Mouse (Mus musculus) heart, embryonic 16.5 days (tissue): ENCODE measurements around the gene Srrm3. TPM values are rescaled to one million over a fixed set of nuclear protein-coding genes. Genes with fewer than 3 reads are reported as not detected.

ENCODE experiments used
- ATAC-seq: fragments of 200-750 bp; cut with Nextera tagmentation; replicated peaks from 2 replicates; pipeline ENCODE4 v1.8.0; 2017; ENCODE audit warnings: moderate number of reproducible peaks; ENCODE audit not compliant: insufficient read depth, low FRiP score; ENCODE audit errors: extremely low read depth
- H3K27ac ChIP-seq: fragments of 300-500 bp; sonication (generic); 2 replicates; pipeline ENCODE4 v1.5.1; 2014; ENCODE audit warnings: mild to moderate bottlenecking, low read length, control low read depth, moderate library complexity
- H3K27me3 ChIP-seq: fragments of 300-500 bp; sonication (generic); 2 replicates; pipeline ENCODE4 v1.6.1; 2014; ENCODE audit warnings: low read length, mixed read lengths; ENCODE audit not compliant: control insufficient read depth, insufficient read depth
- H3K36me3 ChIP-seq: fragments of 300-500 bp; sonication (generic); 2 replicates; pipeline ENCODE4 v1.6.1; 2014; ENCODE audit not compliant: control insufficient read depth, insufficient read depth
- H3K4me1 ChIP-seq: fragments of 300-500 bp; sonication (generic); 2 replicates; pipeline ENCODE4 v1.6.1; 2014; ENCODE audit warnings: low read length, mixed read lengths; ENCODE audit not compliant: control insufficient read depth, insufficient read depth
- H3K4me2 ChIP-seq: fragments of 300-500 bp; sonication (generic); 2 replicates; pipeline ENCODE4 v1.6.1; 2014; ENCODE audit warnings: low read depth, mild to moderate bottlenecking, control low read depth, low read length
- H3K4me3 ChIP-seq: fragments of 300-500 bp; sonication (generic); 2 replicates; pipeline ENCODE4 v1.5.1; 2014; ENCODE audit warnings: mild to moderate bottlenecking, control low read depth, low read length
- H3K9ac ChIP-seq: fragments of 300-500 bp; sonication (generic); 2 replicates; pipeline ENCODE4 v1.6.1; 2014; ENCODE audit warnings: low read length, control low read depth
- H3K9me3 ChIP-seq: fragments of 300-500 bp; sonication (generic); replicated peaks from 2 replicates; pipeline ENCODE4 v1.6.1; 2016; ENCODE audit warnings: low read length; ENCODE audit not compliant: control insufficient read depth
- WGBS: fragments of 180-500 bp; shearing (Covaris S2); extraction: QIAGEN DNeasy Blood & Tissue Kit; methylation state at CpG from one replicate; pipeline ENCODE4 v1.1.7; 2014; 5-methylcytosine and 5-hydroxymethylcytosine counted together
- polyA plus RNA-seq: library from polyadenylated mRNA; unstranded; fragments of >200 nt; fragmentation: Nextera tagmentation; extraction: Ambion mirVana; gene quantifications from 2 replicates; pipeline ENCODE4 v1.2.1, GENCODE M21; 2015

Gene Srrm3
- polyA plus RNA-seq, 1 experiment from 2014 or later = 0.07 TPM

DNA sequence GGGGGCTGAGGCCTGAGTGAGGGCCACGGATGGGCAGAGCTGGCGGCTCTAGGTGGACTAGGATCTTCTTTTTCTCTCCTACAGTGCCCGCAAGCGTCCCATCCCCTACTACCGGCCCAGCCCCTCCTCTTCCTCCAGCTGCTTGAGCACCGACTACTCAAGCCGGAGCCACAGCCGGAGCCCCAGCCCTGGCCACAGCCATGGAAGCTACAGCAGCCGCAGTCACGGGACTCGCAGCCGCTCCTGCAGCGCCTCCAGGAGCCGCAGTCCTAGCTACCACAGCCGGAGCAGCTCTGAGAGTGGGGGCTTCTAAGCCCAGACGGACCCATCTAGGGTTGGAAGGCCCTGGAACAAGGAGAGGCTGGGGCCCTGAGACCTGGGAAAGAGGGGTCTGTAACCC, 66.3 kb downstream of the Srrm3 start:
- Histone ChIP-seq H3K36me3 (no peaks in the 10 kb centered on the region), H3K9me3 (no peaks in the 10 kb centered on the region), H3K27me3 (peaks cover 31% of the 10 kb centered on the region), H3K27ac (no peak overlapping the region), H3K4me2 (peak overlapping the region; percentile 33; the same call in 1 of the 2 replicates), H3K4me3 (no peak overlapping the region), H3K9ac (peak overlapping the region; percentile 41; the same call in 1 of the 2 replicates), H3K4me1 (peaks cover 9% of the 10 kb centered on the region)
- no peak for ATAC-seq
- 15% methylated on average over 16 of the region's 16 CpGs for WGBS

DNA sequence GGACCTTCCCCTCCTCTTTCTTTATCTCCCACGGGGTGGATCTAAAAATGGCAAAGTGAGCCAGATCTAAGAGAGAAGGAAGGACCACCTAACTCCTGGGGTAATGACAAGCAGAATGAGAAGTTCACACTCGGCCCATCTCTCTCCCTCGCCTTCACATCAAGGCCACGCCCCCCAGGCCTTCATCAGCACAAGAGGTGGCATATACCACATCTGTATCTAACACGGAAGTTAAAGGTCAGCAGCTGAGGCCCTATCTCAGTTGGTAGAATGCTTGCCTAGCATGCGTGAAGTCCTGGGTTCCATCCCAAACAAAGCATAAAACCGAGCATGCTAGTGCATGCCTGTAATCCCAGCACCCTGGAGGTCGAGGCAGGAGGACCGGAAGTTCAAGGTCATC, 67.1 kb downstream of the Srrm3 start:
- H3K27ac ChIP-seq = no peak overlapping the region
- peaks cover 13% of the 10 kb centered on the region for H3K4me1 ChIP-seq
- no peak overlapping the region for H3K4me2 ChIP-seq
- no peaks in the 10 kb centered on the region for H3K9me3 ChIP-seq
- H3K36me3 ChIP-seq = no peaks in the 10 kb centered on the region
- peaks cover 25% of the 10 kb centered on the region for H3K27me3 ChIP-seq
- no peak overlapping the region for H3K4me3 ChIP-seq
- no peak for ATAC-seq
- WGBS = 53% methylated on average over 9 of the region's 9 CpGs
- no peak overlapping the region for H3K9ac ChIP-seq

DNA sequence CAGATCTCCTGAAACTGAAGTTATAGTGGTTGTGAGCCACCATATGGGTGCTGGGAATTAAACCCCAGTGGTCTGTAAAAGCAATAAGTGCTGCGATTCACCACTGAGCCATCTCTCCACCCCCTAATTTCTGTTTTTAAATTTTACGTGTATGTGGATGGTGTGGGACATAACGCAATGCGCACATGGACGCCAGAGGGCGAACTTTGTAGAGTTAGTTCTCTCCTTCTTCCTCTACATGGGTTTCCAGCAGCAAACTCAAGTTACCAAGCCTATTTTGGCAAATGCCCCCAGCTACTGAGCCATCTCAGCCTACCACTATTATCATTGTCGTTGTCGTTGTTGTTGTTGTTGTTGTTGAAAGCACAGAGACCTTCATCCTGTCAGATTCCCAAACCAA, 70.5 kb downstream of the Srrm3 start:
- Histone ChIP-seq H3K27ac (peak overlapping the region; percentile 46; the same call in 1 of the 2 replicates), H3K27me3 (peaks cover 2% of the 10 kb centered on the region; the same call in 1 of the 2 replicates), H3K4me1 (peaks cover 25% of the 10 kb centered on the region), H3K9me3 (no peaks in the 10 kb centered on the region), H3K4me2 (peak overlapping the region; percentile 72), H3K36me3 (no peaks in the 10 kb centered on the region), H3K4me3 (peak overlapping the region; percentile 51), H3K9ac (peak overlapping the region; percentile 63)
- 10% methylated on average over 8 of the region's 8 CpGs for WGBS
- ATAC-seq = no peak

DNA sequence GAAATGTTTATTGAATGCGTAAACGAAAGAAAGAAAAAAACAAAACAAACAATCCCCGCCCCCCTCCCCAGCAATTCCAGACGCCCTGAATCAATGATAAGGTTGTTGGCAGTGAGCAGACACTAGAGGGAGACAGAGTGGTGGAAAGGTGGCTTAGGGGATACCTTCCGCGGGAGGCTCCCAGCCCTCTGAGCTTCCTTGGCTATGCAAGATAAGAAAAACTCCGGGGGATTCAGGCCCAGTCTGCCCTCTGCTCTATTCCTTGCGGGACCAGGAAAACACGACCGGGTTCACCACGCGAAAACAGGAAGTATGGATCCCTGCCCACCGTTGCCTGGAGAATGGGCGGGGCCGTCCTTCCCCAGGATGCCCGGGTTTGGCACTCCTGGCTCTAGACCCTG, 71.1 kb downstream of the Srrm3 start:
- WGBS = 1% methylated on average over 16 of the region's 16 CpGs

DNA sequence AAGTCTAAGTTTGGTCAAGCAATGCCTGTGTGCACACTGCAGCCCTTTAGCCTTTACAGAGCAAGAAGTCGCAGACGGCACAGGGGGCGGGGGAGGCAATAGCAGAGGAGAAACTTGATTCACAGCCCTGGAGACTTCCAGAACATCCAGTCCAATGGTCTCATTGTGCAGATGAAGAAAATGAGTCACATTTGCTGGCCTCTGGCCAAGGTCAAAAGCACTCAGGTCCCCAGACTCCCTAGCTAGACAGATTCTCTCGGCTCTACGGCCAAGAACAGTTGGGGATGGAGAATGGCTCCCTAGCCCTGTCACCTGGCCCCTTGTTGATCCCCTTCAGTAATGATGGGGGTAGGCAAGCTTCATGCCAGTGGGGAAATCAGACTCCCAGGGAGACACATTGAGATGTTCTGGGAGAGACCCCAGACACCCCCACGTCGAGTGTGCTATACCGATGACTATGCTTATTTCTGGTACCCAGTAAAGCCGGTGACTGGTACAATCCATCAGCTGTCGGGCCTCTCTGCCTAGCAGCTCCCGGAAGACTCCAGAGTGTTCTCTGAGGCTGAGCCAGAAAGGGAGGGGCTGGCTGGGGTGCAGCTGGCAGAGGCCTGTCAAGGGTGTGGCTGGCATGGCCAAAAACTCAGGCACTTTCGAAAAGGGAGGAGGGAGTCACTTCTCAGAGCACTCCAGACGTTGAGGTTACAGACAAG, 72.9 kb downstream of the Srrm3 start:
- H3K4me3 ChIP-seq = no peak overlapping the region
- H3K9ac ChIP-seq = peak overlapping the region; percentile 8; the same call in 1 of the 2 replicates
- WGBS = 21% methylated on average over 13 of the region's 13 CpGs
- peak overlapping the region; percentile 15; the same call in 1 of the 2 replicates for H3K4me2 ChIP-seq
- no peaks in the 10 kb centered on the region for H3K27me3 ChIP-seq
- ATAC-seq = peak; percentile 69
- no peaks in the 10 kb centered on the region for H3K9me3 ChIP-seq
- no peaks in the 10 kb centered on the region for H3K36me3 ChIP-seq
- H3K4me1 ChIP-seq = peaks cover 23% of the 10 kb centered on the region
- peak overlapping the region; percentile 77 for H3K27ac ChIP-seq

More for the DNA sequence above, 71.1 kb downstream of the Srrm3 start:
- Histone ChIP-seq H3K4me2 (peak overlapping the region; percentile 72), H3K9ac (peak overlapping the region; percentile 63), H3K27ac (peak overlapping the region; percentile 46; the same call in 1 of the 2 replicates), H3K36me3 (no peaks in the 10 kb centered on the region), H3K4me1 (peaks cover 25% of the 10 kb centered on the region), H3K27me3 (no peaks in the 10 kb centered on the region), H3K9me3 (no peaks in the 10 kb centered on the region), H3K4me3 (peak overlapping the region; percentile 51)
- peak; percentile 24; the same call in 1 of the 2 replicates for ATAC-seq

DNA sequence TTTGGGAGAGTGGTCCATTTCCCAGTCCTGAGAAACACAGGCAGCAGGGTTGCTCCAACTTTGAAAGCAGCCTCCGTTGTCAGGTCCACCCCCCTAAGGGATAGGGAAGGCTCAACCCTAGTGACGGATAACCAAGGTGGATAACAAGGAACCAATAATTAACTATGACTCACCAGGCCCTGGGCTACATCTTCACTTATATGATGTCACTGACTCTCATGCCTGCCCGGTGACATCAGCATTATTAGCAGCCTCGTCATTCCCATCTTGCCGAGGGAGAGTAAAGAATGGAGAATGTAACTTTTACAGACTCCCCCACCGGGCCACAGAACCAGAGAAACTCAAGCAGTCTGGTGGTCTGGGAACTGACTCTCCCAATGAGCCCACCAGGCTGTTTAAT, 78.0 kb downstream of the Srrm3 start:
- no peak overlapping the region for H3K9ac ChIP-seq
- no peak overlapping the region for H3K4me3 ChIP-seq
- no peak overlapping the region for H3K27ac ChIP-seq
- no peaks in the 10 kb centered on the region for H3K36me3 ChIP-seq
- H3K9me3 ChIP-seq = no peaks in the 10 kb centered on the region
- WGBS = 51% methylated on average over 6 of the region's 6 CpGs
- H3K4me2 ChIP-seq = no peak overlapping the region
- no peak for ATAC-seq
- H3K4me1 ChIP-seq = peaks cover 6% of the 10 kb centered on the region
- H3K27me3 ChIP-seq = no peaks in the 10 kb centered on the region

DNA sequence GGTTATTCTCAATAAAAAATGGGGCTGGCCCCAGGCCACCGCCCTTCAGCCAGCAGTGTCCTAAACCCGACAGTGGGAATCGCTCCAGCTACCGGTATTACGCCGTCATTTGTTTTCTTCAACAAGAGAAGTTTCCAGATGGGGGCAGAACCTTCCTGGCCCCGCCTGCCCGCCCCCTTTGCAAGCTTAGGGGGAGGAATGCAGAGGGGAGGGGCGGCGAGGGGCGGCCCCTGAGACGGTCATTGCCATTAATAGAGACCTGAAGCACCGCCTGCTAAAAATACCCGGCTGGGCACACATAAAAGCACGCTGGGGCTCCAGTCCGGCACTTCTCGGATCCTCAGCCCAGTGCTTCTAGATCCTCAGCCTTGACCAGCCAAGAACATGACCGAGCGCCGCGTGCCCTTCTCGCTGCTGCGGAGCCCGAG, 81.0 kb downstream of the Srrm3 start, which contains the start of gene Hspb1:
Gene Hspb1 (plus strand): TSS at position 245 of the 428 bp plus-strand sequence.
- Histone ChIP-seq H3K4me1 (no peaks in the 10 kb centered on the region), H3K9me3 (no peaks in the 10 kb centered on the region), H3K27ac (peak within 1 kb of the TSS; percentile 78), H3K4me2 (peak within 1 kb of the TSS; percentile 69), H3K9ac (peak within 1 kb of the TSS; percentile 87), H3K36me3 (no peaks in the 10 kb centered on the region), H3K27me3 (no peaks in the 10 kb centered on the region), H3K4me3 (peak within 1 kb of the TSS; percentile 65)
- WGBS = under 1% methylated on average over 24 of the region's 24 CpGs
- ATAC-seq = peak; percentile 95

DNA sequence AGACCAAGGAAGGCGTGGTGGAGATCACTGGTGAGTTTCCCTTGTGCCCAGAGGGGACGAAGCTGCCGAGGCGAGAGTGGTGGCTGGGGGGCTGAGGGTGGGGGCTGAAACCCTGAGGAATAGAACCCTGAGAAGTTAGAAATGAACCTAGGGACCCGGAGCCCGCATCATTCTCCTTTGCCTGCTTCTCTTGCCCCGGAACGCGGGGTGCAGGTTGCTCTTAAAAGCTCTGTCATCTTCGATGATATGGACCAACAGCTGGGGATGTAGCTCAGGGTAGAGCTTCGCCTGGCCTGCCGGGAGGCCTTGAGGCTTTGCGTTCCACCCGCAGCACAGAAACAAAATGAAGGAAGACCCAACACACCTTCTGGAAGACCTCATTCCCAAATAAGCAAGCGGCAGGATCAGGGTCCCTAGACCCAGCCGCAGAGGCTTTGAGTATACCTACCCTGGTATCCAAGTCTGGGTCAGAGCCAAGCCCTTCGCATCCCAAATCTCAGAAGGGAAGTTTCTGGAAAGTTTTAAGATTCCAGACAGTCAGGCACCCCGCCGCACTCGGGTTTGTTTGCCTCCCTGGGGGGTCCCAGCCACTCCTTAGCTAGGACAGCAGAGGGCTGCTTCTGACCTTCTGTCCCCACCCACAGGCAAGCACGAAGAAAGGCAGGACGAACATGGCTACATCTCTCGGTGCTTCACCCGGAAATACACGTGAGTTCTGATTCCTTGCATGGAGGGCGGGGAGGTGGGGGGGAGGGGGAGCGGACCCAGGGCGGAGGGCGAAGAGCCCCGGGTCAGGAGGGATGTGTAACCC, 81.9 kb downstream of the Srrm3 start:
- Histone ChIP-seq H3K4me2 (peak overlapping the region; percentile 69), H3K9me3 (no peaks in the 10 kb centered on the region), H3K27ac (peak overlapping the region; percentile 78), H3K9ac (peak overlapping the region; percentile 87), H3K4me1 (no peaks in the 10 kb centered on the region), H3K27me3 (no peaks in the 10 kb centered on the region), H3K4me3 (peak overlapping the region; percentile 65), H3K36me3 (no peaks in the 10 kb centered on the region)
- WGBS = 4% methylated on average over 30 of the region's 30 CpGs
- ATAC-seq = peak; percentile 7; the same call in 1 of the 2 replicates

DNA sequence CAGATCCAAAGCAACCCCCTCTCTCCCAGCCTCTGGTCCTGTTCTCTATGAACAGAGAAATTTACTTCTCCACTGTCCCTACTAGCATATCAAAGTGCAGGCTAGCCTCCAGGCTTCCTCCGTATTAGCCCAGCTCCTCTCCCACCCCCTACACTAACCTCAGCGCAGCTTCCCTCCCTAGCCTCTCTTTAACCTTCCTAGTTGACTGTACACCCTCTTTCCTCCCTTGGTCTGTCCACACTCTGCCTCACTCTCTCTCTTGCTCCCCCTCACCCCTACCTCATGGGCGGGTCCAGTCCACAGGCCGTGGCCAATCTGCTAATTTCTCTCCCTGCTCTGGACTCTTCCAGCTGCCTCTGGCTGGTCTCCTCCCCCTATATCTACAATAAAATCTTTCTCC, 83.6 kb downstream of the Srrm3 start:
- Histone ChIP-seq H3K4me2 (no peak overlapping the region), H3K36me3 (no peaks in the 10 kb centered on the region), H3K4me3 (no peak overlapping the region), H3K27ac (no peak overlapping the region), H3K9me3 (no peaks in the 10 kb centered on the region), H3K27me3 (no peaks in the 10 kb centered on the region), H3K4me1 (peaks cover 6% of the 10 kb centered on the region), H3K9ac (no peak overlapping the region)
- WGBS = 50% methylated on average over 4 of the region's 4 CpGs
- no peak for ATAC-seq
